Mouse (Mus musculus): Measurements from ENCODE around the gene Fam131c. TPM values are rescaled to one million over a fixed set of nuclear protein-coding genes. Genes with fewer than 3 reads are reported as not detected.
A peak's percentile ranks its signal among the peaks of the same experiment; 100 is the strongest.

The Fam131c gene
- total and polyA plus RNA-seq, 3 experiments, result not detected

GRCm38 (mm10) chr4:141419398-141420191 is 51.6 kb downstream of the Fam131c start:
- DNase-seq (ENCODE audit: extremely low read depth), result peak; percentile 75
- Histone ChIP-seq H3K4me3 (replicated peaks in 1 of 3; ENCODE audit: low read depth in 2 of 3, low read length in 2 of 3, poor library complexity in 1 of 3) (no peak overlapping the region), H3K9me3 (replicated peaks; ENCODE audit: low read length) (no peaks in the 10 kb centered on the region), H3K27ac (ENCODE audit: insufficient read depth, low read depth) (no peak overlapping the region), H3K79me2 (replicated peaks; ENCODE audit: control insufficient read depth, extremely low read depth, insufficient read depth, poor library complexity, severe bottlenecking) (no peaks in the 10 kb centered on the region), H3K4me2 (ENCODE audit: insufficient read depth, low read depth, poor library complexity, severe bottlenecking) (no peak overlapping the region), H3K4me1 (ENCODE audit: control insufficient read depth in 1 of 2, insufficient read depth in 2 of 2) (peaks cover 13 to 45% of the 10 kb centered on the region in 2 experiments), H3K36me3 (replicated peaks in 1 of 2; ENCODE audit: control insufficient read depth in 1 of 2, insufficient read depth in 1 of 2, low read length in 1 of 2) (no peaks in the 10 kb centered on the region), H3K27me3 (replicated peaks) (no peaks in the 10 kb centered on the region), H3K9ac (ENCODE audit: insufficient read depth, low read depth) (no peak overlapping the region)
- in situ Hi-C loops (cut with MboI; ENCODE audit: low pct_ligation_motif_present, low pct_unique_long_range_greater_than_20kb, low sequenced_read_pairs), result loop anchor here (25.0 kb wide), 2 partner anchors 543 to 668 kb away; partner anchors contain the start of gene Tmem51
- dilution Hi-C loops (cut with MboI; ENCODE audit: extremely low pct_ligation_motif_present, extremely low pct_unique_long_range_greater_than_20kb, low sequenced_read_pairs), result no loop called here
- TF ChIP-seq BHLHE40 (IDR thresholded peaks at IDR 0.05; ENCODE audit: low read depth, low read length) (peak; percentile 81), GABPA (IDR thresholded peaks at IDR 0.05; ENCODE audit: insufficient replicate concordance, low read depth, low read length) (no peak), USF1 (IDR thresholded peaks at IDR 0.05; ENCODE audit: low read depth, low read length) (no peak), ETS1 (conservative IDR thresholded peaks at IDR 0.05; ENCODE audit: low read depth, low read length) (peak; percentile 58; the same call in 1 of the 2 replicates)

GRCm38 (mm10) chr4:141420192-141420829 is 52.3 kb downstream of the Fam131c start, which contains the start of gene Hspb7:
Gene Hspb7, plus strand, starts transcription at chr4:141420779.
- Histone ChIP-seq H3K9me3 (replicated peaks; ENCODE audit: low read length) (no peaks in the 10 kb centered on the region), H3K4me3 (replicated peaks in 1 of 3; ENCODE audit: low read depth in 2 of 3, low read length in 2 of 3, poor library complexity in 1 of 3) (no peak within 1 kb of the TSS), H3K9ac (ENCODE audit: insufficient read depth, low read depth) (no peak within 1 kb of the TSS), H3K27ac (ENCODE audit: insufficient read depth, low read depth) (no peak within 1 kb of the TSS), H3K4me1 (ENCODE audit: control insufficient read depth in 1 of 2, insufficient read depth in 2 of 2) (peaks cover 15 to 52% of the 10 kb centered on the region in 2 experiments), H3K36me3 (replicated peaks in 1 of 2; ENCODE audit: control insufficient read depth in 1 of 2, insufficient read depth in 1 of 2, low read length in 1 of 2) (no peaks in the 10 kb centered on the region), H3K27me3 (replicated peaks) (no peaks in the 10 kb centered on the region), H3K79me2 (replicated peaks; ENCODE audit: control insufficient read depth, extremely low read depth, insufficient read depth, poor library complexity, severe bottlenecking) (no peaks in the 10 kb centered on the region), H3K4me2 (ENCODE audit: insufficient read depth, low read depth, poor library complexity, severe bottlenecking) (no peak within 1 kb of the TSS)
- TF ChIP-seq NELFE (IDR thresholded peaks at IDR 0.05; ENCODE audit: low read depth, low read length) (no peak), CHD2 (IDR thresholded peaks at IDR 0.05; ENCODE audit: low read length) (no peak), UBTF (IDR thresholded peaks at IDR 0.05; ENCODE audit: low read depth, low read length) (no peak), SIN3A (IDR thresholded peaks at IDR 0.05; ENCODE audit: low read length) (no peak), E2F4 (IDR thresholded peaks at IDR 0.05; ENCODE audit: insufficient replicate concordance, low read depth, low read length) (no peak), CTCF (conservative IDR thresholded peaks at IDR 0.05 in 1 of 2, IDR thresholded peaks at IDR 0.05 in 1 of 2; ENCODE audit: low read depth in 2 of 2, low read length in 2 of 2) (no peak), EP300 (IDR thresholded peaks at IDR 0.05; ENCODE audit: low read length) (no peak), MEF2A (IDR thresholded peaks at IDR 0.05; ENCODE audit: borderline replicate concordance, low read depth, low read length) (no peak), CHD1 (IDR thresholded peaks at IDR 0.05; ENCODE audit: low read depth, low read length) (no peak), HCFC1 (IDR thresholded peaks at IDR 0.05; ENCODE audit: low read depth, low read length) (no peak), ELF1 (IDR thresholded peaks at IDR 0.05; ENCODE audit: low read depth, low read length) (no peak), GABPA (IDR thresholded peaks at IDR 0.05; ENCODE audit: insufficient replicate concordance, low read depth, low read length) (no peak), MAZ (IDR thresholded peaks at IDR 0.05; ENCODE audit: low read depth, low read length) (no peak), JUND (conservative IDR thresholded peaks at IDR 0.05; ENCODE audit: low read depth, low read length) (no peak), IRF4 (IDR thresholded peaks at IDR 0.05; ENCODE audit: low read depth, low read length) (no peak), TCF12 (IDR thresholded peaks at IDR 0.05; ENCODE audit: low read depth, low read length) (no peak)
- dilution Hi-C loops (cut with MboI; ENCODE audit: extremely low pct_ligation_motif_present, extremely low pct_unique_long_range_greater_than_20kb, low sequenced_read_pairs), result no loop called here
- DNase-seq (ENCODE audit: extremely low read depth), result no peak
- in situ Hi-C loops (cut with MboI; ENCODE audit: low pct_ligation_motif_present, low pct_unique_long_range_greater_than_20kb, low sequenced_read_pairs), result loop anchor here (25.0 kb wide), 2 partner anchors 542 to 667 kb away; partner anchors contain the start of gene Tmem51

Data from CH12.LX (cell line).